Mouse (Mus musculus): ENCODE measurements around the gene Zfp454. TPM values are rescaled to one million over a fixed set of nuclear protein-coding genes. Genes with fewer than 3 reads are reported as not detected.

Zfp454 gene
- polyA plus RNA-seq, 1 experiment from 2014 or later = 12.8 TPM

GRCm38 (mm10) chr11:50886231-50886932, 1.1 kb downstream of the Zfp454 start:
- Histone ChIP-seq H3K9ac (peak overlapping the region; percentile 75), H3K36me3 (peaks cover 41% of the 10 kb centered on the region), H3K4me1 (peaks cover 10% of the 10 kb centered on the region), H3K27me3 (no peaks in the 10 kb centered on the region), H3K27ac (no peak overlapping the region), H3K4me2 (replicated peaks) (peak overlapping the region; percentile 74), H3K4me3 (peak overlapping the region; percentile 56), H3K9me3 (no peaks in the 10 kb centered on the region; the same call in 1 of the 2 replicates)
- 42% methylated on average over 8 of the region's 8 CpGs for WGBS
- no peak for ATAC-seq (ENCODE audit: low FRiP score, low read depth)

DNA sequence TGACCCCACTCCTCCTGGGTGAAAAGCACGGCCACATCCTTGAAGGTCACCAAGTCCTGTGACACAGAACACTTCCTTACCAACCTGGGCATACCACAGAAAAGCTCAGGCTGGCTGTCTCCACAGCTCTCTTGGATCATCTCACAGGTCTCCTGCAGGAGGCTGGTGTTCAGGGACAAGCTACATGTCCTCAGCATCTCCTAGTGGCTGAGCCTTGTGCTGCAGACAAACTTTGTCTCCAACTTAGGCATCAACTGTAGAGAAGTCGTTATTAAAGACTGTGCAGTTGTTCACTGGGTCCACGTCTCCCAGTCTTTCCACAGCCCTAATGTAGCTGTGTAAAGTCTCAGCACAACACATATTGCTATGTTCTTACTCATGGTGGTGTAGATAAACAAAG, 3.7 kb downstream of the Zfp454 start:
- no peaks in the 10 kb centered on the region for H3K27me3 ChIP-seq
- no peak overlapping the region for H3K4me2 ChIP-seq (replicated peaks)
- no peaks in the 10 kb centered on the region for H3K9me3 ChIP-seq
- no peak overlapping the region for H3K4me3 ChIP-seq
- H3K9ac ChIP-seq = no peak overlapping the region
- 83% methylated on average over 3 of the region's 3 CpGs for WGBS
- H3K27ac ChIP-seq = no peak overlapping the region
- H3K36me3 ChIP-seq = peaks cover 66% of the 10 kb centered on the region
- no peak for ATAC-seq (ENCODE audit: low FRiP score, low read depth)
- H3K4me1 ChIP-seq = peaks cover 10% of the 10 kb centered on the region

DNA sequence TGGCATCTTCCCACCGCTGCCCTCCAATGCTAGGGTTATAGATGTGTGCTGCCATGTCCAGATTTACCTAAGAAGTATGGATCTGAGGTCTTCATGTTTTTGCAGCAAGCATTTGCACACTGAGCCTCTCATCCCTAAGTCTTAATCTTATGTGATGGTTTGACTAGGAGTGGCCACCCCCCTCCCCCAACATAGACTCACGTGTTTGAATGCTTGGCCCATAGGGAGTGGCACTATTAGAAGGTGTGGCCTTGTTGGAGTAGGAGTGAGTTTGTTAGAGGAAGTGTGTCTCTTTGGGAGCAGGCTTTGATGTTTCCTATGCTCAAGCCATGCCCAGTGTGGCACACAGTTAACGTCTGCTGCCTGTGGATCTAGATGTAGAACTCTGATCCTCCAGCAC, 8.8 kb downstream of the Zfp454 start:
- ATAC-seq (ENCODE audit: low FRiP score, low read depth) = no peak

DNA sequence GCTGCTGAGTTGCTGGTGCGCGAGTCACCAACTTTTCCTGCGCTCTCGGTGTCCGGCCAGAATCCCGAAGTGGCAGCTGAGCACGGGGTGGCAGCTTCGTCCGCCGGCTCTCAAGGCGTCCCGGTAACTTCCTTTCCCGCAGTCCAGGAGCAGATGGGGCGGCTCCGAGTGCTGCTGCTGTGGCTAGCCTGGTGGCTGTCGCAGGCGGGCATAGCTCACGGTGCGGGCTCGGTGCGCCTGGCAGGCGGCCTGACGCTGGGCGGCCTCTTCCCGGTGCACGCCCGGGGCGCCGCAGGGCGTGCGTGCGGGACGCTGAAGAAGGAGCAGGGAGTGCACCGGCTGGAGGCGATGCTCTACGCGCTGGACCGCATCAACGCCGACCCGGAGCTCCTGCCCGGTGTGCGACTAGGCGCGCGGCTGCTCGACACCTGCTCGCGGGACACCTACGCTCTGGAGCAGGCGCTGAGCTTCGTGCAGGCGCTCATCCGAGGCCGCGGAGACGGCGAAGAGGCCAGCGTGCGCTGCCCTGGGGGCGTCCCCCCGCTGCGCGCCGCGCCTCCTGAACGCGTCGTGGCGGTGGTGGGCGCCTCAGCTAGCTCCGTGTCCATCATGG, 36.4 kb downstream of the Zfp454 start:
- peak overlapping the region; percentile 49 for H3K4me3 ChIP-seq
- peaks cover 73% of the 10 kb centered on the region for H3K27me3 ChIP-seq

More for the DNA sequence above, 8.8 kb downstream of the Zfp454 start:
- 94% methylated on average over 3 of the region's 3 CpGs for WGBS
- no peak overlapping the region for H3K9ac ChIP-seq
- no peak overlapping the region for H3K4me3 ChIP-seq
- H3K4me1 ChIP-seq = no peaks in the 10 kb centered on the region
- no peaks in the 10 kb centered on the region for H3K27me3 ChIP-seq
- H3K4me2 ChIP-seq (replicated peaks) = no peak overlapping the region
- peaks cover 15% of the 10 kb centered on the region for H3K9me3 ChIP-seq
- peaks cover 94% of the 10 kb centered on the region for H3K36me3 ChIP-seq
- H3K27ac ChIP-seq = no peak overlapping the region

GRCm38 (mm10) chr11:50850177-50850735, 37.2 kb downstream of the Zfp454 start, which contains the start of gene Grm6:
Grm6 (plus strand) TSS chr11:50850685.
- Histone ChIP-seq H3K36me3 (no peaks in the 10 kb centered on the region), H3K4me3 (peak within 1 kb of the TSS; percentile 49), H3K27me3 (peaks cover 73% of the 10 kb centered on the region), H3K27ac (no peak within 1 kb of the TSS), H3K9ac (peak within 1 kb of the TSS; percentile 56), H3K4me2 (replicated peaks) (peak within 1 kb of the TSS; percentile 89), H3K9me3 (peaks cover 6% of the 10 kb centered on the region; the same call in 1 of the 2 replicates), H3K4me1 (peaks cover 17% of the 10 kb centered on the region)
- ATAC-seq (ENCODE audit: low FRiP score, low read depth) = no peak
- WGBS = 2% methylated on average over 11 of the region's 11 CpGs

More for the DNA sequence above, 36.4 kb downstream of the Zfp454 start:
- Histone ChIP-seq H3K4me2 (replicated peaks) (peak overlapping the region; percentile 89), H3K27ac (no peak overlapping the region), H3K4me1 (peaks cover 17% of the 10 kb centered on the region), H3K9ac (peak overlapping the region; percentile 56), H3K9me3 (peaks cover 6% of the 10 kb centered on the region; the same call in 1 of the 2 replicates), H3K36me3 (no peaks in the 10 kb centered on the region)
- ATAC-seq (ENCODE audit: low FRiP score, low read depth) = no peak; the same call in 1 of the 2 replicates
- under 1% methylated on average over 51 of the region's 72 CpGs for WGBS

DNA sequence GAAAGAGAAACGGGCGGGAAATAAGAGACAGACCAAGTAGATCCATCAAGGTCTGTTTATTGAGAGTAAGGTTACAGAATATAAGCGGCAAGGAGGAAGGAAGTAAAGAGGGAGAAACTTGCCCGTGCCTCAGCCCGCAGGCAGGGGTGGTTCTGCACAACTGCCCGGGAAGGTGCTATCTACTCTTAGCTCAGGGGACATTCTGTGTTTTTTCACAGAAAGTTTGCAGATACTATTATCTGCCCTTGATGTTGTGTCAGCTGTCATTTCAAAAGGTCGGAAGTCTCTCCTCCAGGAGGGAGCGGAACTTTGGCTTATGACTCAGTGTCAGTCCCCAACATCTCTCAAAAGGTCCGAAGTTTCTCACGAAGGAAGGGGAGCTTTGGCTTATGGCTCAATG, 38.1 kb downstream of the Zfp454 start:
- 2% methylated on average over 10 of the region's 10 CpGs for WGBS
- Histone ChIP-seq H3K4me1 (peaks cover 17% of the 10 kb centered on the region), H3K9me3 (peaks cover 6% of the 10 kb centered on the region; the same call in 1 of the 2 replicates), H3K27me3 (peaks cover 73% of the 10 kb centered on the region), H3K36me3 (no peaks in the 10 kb centered on the region), H3K4me3 (no peak overlapping the region), H3K4me2 (replicated peaks) (no peak overlapping the region), H3K9ac (no peak overlapping the region), H3K27ac (no peak overlapping the region)
- ATAC-seq (ENCODE audit: low FRiP score, low read depth) = no peak

DNA sequence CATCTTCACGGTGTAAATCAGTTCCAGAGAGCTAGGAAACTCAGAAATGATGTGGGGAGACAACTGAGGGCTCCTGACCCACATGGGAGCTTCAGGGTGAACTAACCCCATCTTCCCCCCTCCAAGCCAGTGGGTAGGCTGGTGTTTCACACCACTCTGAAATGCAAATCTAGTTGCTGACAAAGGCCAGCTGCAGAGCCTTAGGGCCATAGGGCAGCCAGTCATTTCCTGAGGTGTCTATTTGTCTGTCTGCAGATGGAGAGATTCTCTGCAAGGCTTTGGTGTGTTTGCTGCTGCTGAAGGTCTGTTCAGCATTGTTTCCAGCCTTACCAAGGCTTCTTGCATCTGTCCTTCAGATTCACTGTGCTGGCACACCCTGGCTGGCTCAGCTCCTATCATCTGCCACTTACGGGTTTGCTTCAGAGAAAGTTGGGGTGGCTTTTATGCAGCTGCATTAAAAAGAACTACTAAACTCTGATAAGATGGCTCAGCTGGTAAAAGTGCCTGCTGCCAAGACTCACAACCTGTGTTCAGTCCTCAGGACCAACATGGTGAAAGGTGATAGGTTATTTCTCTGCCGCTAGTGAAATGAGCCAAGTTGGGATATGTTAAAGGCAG, 38.8 kb downstream of the Zfp454 start:
- Histone ChIP-seq H3K9ac (no peak overlapping the region), H3K4me1 (peaks cover 17% of the 10 kb centered on the region), H3K27ac (no peak overlapping the region), H3K4me2 (replicated peaks) (no peak overlapping the region), H3K9me3 (peaks cover 6% of the 10 kb centered on the region; the same call in 1 of the 2 replicates), H3K4me3 (no peak overlapping the region), H3K27me3 (peaks cover 68% of the 10 kb centered on the region), H3K36me3 (no peaks in the 10 kb centered on the region)
- ATAC-seq (ENCODE audit: low FRiP score, low read depth) = no peak
- 31% methylated on average over 3 of the region's 3 CpGs for WGBS

DNA sequence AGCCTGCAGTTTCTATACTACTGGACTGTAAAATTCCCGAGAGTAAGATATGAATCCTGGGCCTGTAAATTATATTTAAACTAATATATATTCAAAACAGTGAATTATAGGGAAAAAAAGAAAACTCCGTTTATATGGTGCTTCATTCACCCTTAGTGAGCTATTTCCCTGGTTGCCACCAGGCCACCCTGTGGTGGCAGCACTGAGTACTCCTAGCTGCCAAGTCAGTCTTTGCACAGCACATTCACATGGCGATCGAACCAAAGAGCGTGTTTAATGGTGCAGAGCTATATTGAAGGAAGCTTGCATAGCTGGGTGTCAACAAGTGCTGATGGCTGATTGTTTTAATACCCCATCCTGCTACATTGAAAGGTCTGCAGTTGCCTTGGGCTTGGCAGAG, 40.4 kb downstream of the Zfp454 start:
- Histone ChIP-seq H3K36me3 (no peaks in the 10 kb centered on the region), H3K4me2 (replicated peaks) (no peak overlapping the region), H3K27me3 (peaks cover 59% of the 10 kb centered on the region), H3K9ac (no peak overlapping the region), H3K4me1 (peaks cover 17% of the 10 kb centered on the region), H3K27ac (no peak overlapping the region), H3K4me3 (no peak overlapping the region), H3K9me3 (peaks cover 6% of the 10 kb centered on the region; the same call in 1 of the 2 replicates)
- 72% methylated on average over 5 of the region's 5 CpGs for WGBS
- no peak for ATAC-seq (ENCODE audit: low FRiP score, low read depth)

GRCm38 (mm10) chr11:50845951-50846350, 41.5 kb downstream of the Zfp454 start:
- H3K4me3 ChIP-seq = no peak overlapping the region
- WGBS = 93% methylated on average over 3 of the region's 3 CpGs
- peaks cover 48% of the 10 kb centered on the region for H3K27me3 ChIP-seq
- H3K4me1 ChIP-seq = peaks cover 9% of the 10 kb centered on the region
- no peak for ATAC-seq (ENCODE audit: low FRiP score, low read depth)
- no peaks in the 10 kb centered on the region for H3K36me3 ChIP-seq
- no peak overlapping the region for H3K4me2 ChIP-seq (replicated peaks)
- no peak overlapping the region for H3K27ac ChIP-seq
- H3K9ac ChIP-seq = no peak overlapping the region
- H3K9me3 ChIP-seq = peaks cover 6% of the 10 kb centered on the region; the same call in 1 of the 2 replicates

DNA sequence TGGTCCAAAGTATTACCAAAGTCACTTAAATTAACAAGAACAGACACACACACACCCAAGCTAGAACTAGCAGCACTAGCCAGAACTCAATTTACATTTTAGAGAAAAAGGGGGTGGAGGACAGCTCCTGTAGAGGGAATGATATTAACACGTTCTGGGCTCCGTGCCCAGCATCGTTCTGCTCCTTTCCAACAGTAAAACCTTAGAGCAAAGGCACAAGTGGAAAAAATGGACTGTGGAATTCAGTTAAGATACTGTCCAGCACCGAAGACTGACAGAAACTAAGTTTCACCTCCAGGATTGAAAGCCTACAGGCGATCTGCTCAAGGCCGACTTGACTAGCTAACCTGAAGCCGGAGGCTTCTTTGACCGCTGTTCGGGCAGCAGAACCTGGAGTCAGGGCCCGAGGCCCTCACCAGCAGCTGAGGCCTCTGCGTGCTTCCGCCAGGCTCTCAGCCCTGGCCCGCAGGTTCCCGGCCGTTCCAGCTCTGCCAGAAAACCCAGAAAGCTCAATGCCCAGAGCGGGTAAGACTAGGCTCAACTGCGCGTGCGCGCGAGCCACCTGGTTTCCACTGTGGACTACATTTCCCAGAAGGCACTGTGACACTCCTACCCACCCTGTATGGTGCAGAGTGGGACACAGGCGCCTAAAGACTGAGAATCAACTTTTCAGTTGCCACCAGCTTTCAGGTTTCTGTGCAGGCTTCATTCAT, 46.3 kb downstream of the Zfp454 start, which contains the start of gene Zfp879:
Gene Zfp879 (minus strand): TSS at position 530 of the 713 bp plus-strand sequence.
- H3K27ac ChIP-seq = peak within 1 kb of the TSS; percentile 97
- WGBS = 14% methylated on average over 22 of the region's 22 CpGs

DNA sequence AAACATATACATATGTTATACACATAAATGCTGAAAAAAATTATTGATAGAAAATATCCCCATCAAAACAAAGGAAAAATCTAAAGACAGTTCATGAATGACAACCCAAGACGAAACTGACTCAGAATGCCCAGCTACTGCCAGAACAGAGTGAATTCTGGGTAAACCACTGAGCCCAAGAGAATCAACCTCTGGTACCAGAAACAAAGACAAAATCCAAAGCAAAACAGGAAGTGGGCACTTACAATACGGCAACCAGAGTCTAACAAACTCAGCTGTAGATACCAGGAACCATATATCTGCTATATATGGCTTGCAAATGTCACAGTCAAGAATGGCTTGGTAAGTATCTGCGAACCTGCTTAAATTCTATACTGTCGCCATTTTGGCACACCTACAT, 51.7 kb downstream of the Zfp454 start:
- H3K27ac ChIP-seq = no peak overlapping the region
- H3K4me2 ChIP-seq (replicated peaks) = no peak overlapping the region
- H3K36me3 ChIP-seq = peaks cover 17% of the 10 kb centered on the region
- H3K27me3 ChIP-seq = no peaks in the 10 kb centered on the region
- H3K4me3 ChIP-seq = no peak overlapping the region
- H3K4me1 ChIP-seq = peaks cover 10% of the 10 kb centered on the region
- no peak for ATAC-seq (ENCODE audit: low FRiP score, low read depth)
- WGBS = 91% methylated on average over 4 of the region's 4 CpGs
- H3K9me3 ChIP-seq = peaks cover 13% of the 10 kb centered on the region
- H3K9ac ChIP-seq = no peak overlapping the region

More for the DNA sequence above, 46.3 kb downstream of the Zfp454 start, which contains the start of gene Zfp879:
- ATAC-seq (ENCODE audit: low FRiP score, low read depth) = peak; percentile 95
- Histone ChIP-seq H3K27me3 (peaks cover 6% of the 10 kb centered on the region; the same call in 1 of the 2 replicates), H3K4me2 (replicated peaks) (peak within 1 kb of the TSS; percentile 69), H3K9me3 (no peaks in the 10 kb centered on the region), H3K4me3 (peak within 1 kb of the TSS; percentile 44), H3K4me1 (peaks cover 13% of the 10 kb centered on the region), H3K9ac (peak within 1 kb of the TSS; percentile 73), H3K36me3 (no peaks in the 10 kb centered on the region; the same call in 1 of the 2 replicates)
